Mouse (Mus musculus): ENCODE data around the gene Stbd1.

Gene Stbd1

GRCm38 (mm10) chr5:92635891-92636290 is 33.0 kb downstream of the Stbd1 start:
- no peak for DNase-seq (ENCODE audit: low read depth, low spot score)

- DNase-seq (ENCODE audit: low read depth, low spot score), result no peak
Observed at GRCm38 (mm10) chr5:92640861-92641260, 38.0 kb downstream of the Stbd1 start.

All from R1 (cell line).